Mouse (Mus musculus): ENCODE results near the gene Gpr137.

DNA sequence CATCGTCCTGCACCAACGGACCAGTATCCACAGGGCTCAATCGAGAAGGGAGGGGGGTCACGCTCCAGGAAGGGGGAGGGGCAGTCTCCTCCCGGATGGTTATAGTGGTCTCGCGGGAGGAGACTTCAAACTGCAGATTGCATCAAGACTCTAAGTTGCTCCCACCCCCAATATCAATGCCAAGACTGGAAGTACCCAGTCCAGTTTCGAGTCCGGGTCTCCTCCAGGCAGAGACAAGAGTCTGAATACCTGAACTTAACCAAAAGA is 17.0 kb downstream of the Gpr137 start, which contains the start of gene Catsperz:
- TF ChIP-seq CTCF (IDR thresholded peaks at IDR 0.05; ENCODE audit: borderline replicate concordance, insufficient read depth, low read depth, low read length) (no peak), POLR2A (IDR thresholded peaks at IDR 0.05; ENCODE audit: borderline replicate concordance, insufficient read depth, low read length) (no peak)

Data from cerebellum, adult 2 months (tissue).